ENCODE assay signal across 8 mouse cellular contexts in the genomic region with DNA sequence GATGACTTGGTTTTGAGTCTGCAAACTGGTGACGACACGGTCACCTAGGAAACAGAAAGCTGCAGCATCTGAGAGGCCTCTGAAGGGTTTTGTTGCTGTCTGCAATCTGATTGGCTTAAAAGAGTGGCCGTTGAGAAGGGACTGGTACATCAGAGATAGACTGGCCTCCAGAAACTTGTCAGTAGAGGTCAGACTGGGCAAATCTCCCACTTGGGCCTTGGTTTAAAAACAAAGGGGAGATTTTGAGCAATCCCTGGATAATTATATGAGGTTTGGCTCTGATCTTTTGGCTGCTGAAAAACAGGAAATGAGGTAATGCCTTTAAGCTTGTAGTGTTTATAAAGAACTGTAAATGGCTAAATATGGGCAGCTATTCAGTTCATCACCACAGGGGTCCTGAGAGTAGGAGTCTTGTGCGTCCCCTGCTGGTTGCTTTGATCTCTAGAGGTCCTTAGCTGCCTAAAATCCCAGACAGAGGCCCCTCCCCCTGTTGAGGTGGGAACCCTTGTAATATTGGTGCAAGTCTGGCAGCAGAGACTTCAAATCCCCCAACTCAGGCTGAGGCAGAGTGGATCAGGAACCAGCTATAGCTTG. TPM values are rescaled to one million over a fixed set of nuclear protein-coding genes. Genes with fewer than 3 reads are reported as not detected.
DNase-seq lines count a peak whose midpoint lies in the region; ATAC-seq lines count a peak whose summit lies in the region.

No protein-coding gene starts in this region.

- intact Hi-C loops in left cerebral cortex, postnatal 25 days (cut with DNase I), result loop anchor here (1.0 kb wide), 1 partner anchor 41 kb away; no protein-coding TSS in a partner anchor

- no peak overlapping the region for H3K4me3 ChIP-seq in intestine, embryonic 16.5 days (ENCODE audit: low read length)
- H3K4me3 ChIP-seq in midbrain, embryonic 10.5 days, result no peak overlapping the region

- H3K27me3 ChIP-seq in intestine, embryonic 16.5 days (replicated peaks; ENCODE audit: control insufficient read depth, insufficient read depth, low read length), result no peaks in the 10 kb centered on the region
- H3K27me3 ChIP-seq in midbrain, embryonic 10.5 days (ENCODE audit: low read depth, poor library complexity, severe bottlenecking), result 0 out of 2 replicates have a peak, but pooled peaks cover 3% of the 10 kb centered on the region

- H3K27ac ChIP-seq in intestine, embryonic 16.5 days (ENCODE audit: low read length), result peak overlapping the region; percentile 77
- peak overlapping the region; percentile 69 for H3K27ac ChIP-seq in midbrain, embryonic 10.5 days (replicated peaks)

- ATAC-seq in intestine, embryonic 16.5 days, result peak; percentile 86

- peaks cover 14% of the 10 kb centered on the region for H3K36me3 ChIP-seq in intestine, embryonic 16.5 days (ENCODE audit: control insufficient read depth, insufficient read depth, low read length)
- peaks cover 23% of the 10 kb centered on the region for H3K36me3 ChIP-seq in midbrain, embryonic 10.5 days

- peaks cover 39% of the 10 kb centered on the region for H3K4me1 ChIP-seq in intestine, embryonic 16.5 days (ENCODE audit: control insufficient read depth, insufficient read depth, low read length)
- peaks cover 46% of the 10 kb centered on the region for H3K4me1 ChIP-seq in midbrain, embryonic 10.5 days

- H3K9me3 ChIP-seq in intestine, embryonic 16.5 days (ENCODE audit: control insufficient read depth, low read length), result no peaks in the 10 kb centered on the region
- no peaks in the 10 kb centered on the region for H3K9me3 ChIP-seq in midbrain, embryonic 10.5 days (replicated peaks)

- peak overlapping the region; percentile 40; the same call in 1 of the 2 replicates for H3K9ac ChIP-seq in intestine, embryonic 16.5 days (ENCODE audit: low read depth, low read length)

- peak; percentile 33 for DNase-seq in cerebellum, adult 11-12 months
- no peak for DNase-seq in cerebellum, adult 11 months
- peak; percentile 36 for DNase-seq in embryo, embryonic 11.5 days (ENCODE audit: low read depth, low spot score)
- DNase-seq in heart, adult 11 months, result peak; percentile 98
- peak; percentile 83 to 93 for DNase-seq in left cerebral cortex, postnatal 25 days (ENCODE audit: low spot score in 2 of 2)
- peak; percentile 50 for DNase-seq in midbrain, embryonic 10.5 days (ENCODE audit: low spot score)
- peak; percentile 77 for DNase-seq in right cerebral cortex, postnatal 4 days

- 14% methylated on average over 4 of the region's 4 CpGs for WGBS in intestine, embryonic 16.5 days
- WGBS in midbrain, embryonic 10.5 days, result 14% methylated on average over 4 of the region's 4 CpGs

- no peak overlapping the region for H3K4me2 ChIP-seq in intestine, embryonic 16.5 days (ENCODE audit: low read depth, low read length)

RNA-seq across cellular contexts. Expression of a gene that starts 13.7 kb away (rescaled TPM):
- polyA plus RNA-seq in intestine, embryonic 16.5 days (2015; fragmentation: Nextera tagmentation; extraction: Ambion mirVana), result 27.8 and 28.8 TPM in 2 replicates
- 10 to 100 TPM; 22.7 to 23.5 TPM for total RNA-seq in left cerebral cortex, postnatal 25 days (2021)
- 33.1 and 34.9 TPM in 2 replicates for polyA plus RNA-seq in midbrain, embryonic 10.5 days (2016; fragmentation: Nextera tagmentation; extraction: Ambion mirVana)

RNA-seq across cellular contexts. Expression of a gene that starts 25.5 kb away (rescaled TPM):
- 1.6 and 2.1 TPM in 2 replicates for polyA plus RNA-seq in intestine, embryonic 16.5 days (2015; fragmentation: Nextera tagmentation; extraction: Ambion mirVana)
- not detected for total RNA-seq in left cerebral cortex, postnatal 25 days (2021)
- 0.16 TPM in 1 of 2 replicates, not detected in the other for polyA plus RNA-seq in midbrain, embryonic 10.5 days (2016; fragmentation: Nextera tagmentation; extraction: Ambion mirVana)

RNA-seq across cellular contexts. Expression of a gene that starts 54.1 kb away (rescaled TPM):
- polyA plus RNA-seq in intestine, embryonic 16.5 days (2015; fragmentation: Nextera tagmentation; extraction: Ambion mirVana), result 7.1 and 8.1 TPM in 2 replicates
- 10 to 100 TPM; 77.7 to 82.7 TPM for total RNA-seq in left cerebral cortex, postnatal 25 days (2021)
- polyA plus RNA-seq in midbrain, embryonic 10.5 days (2016; fragmentation: Nextera tagmentation; extraction: Ambion mirVana), result 10.1 and 10.8 TPM in 2 replicates
